Mouse (Mus musculus) embryo, embryonic 10.5 days (tissue): ENCODE data around the gene Mab21l1.

Source experiments
- DNase-seq: peaks from one replicate; pipeline ENCODE4 v3.0.0-alpha.2; 2015; ENCODE audit warnings: low spot score

Mab21l1 gene

GRCm38 (mm10) chr3:55782056-55782687, at the start of gene Mab21l1:
Mab21l1 (plus strand) TSS chr3:55782510.
- DNase-seq, result peak; percentile 76

- no peak for DNase-seq
Observed at GRCm38 (mm10) chr3:55733665-55734064, 48.6 kb upstream of the Mab21l1 start.

- no peak for DNase-seq
Observed at GRCm38 (mm10) chr3:55741428-55741827, 40.9 kb upstream of the Mab21l1 start.

- DNase-seq, result no peak
Observed at GRCm38 (mm10) chr3:55742218-55742617, 40.1 kb upstream of the Mab21l1 start.

GRCm38 (mm10) chr3:55742654-55743053, 39.7 kb upstream of the Mab21l1 start:
- no peak for DNase-seq

- no peak for DNase-seq
Observed at GRCm38 (mm10) chr3:55743885-55744284, 38.4 kb upstream of the Mab21l1 start.

- DNase-seq, result no peak
Observed at GRCm38 (mm10) chr3:55750445-55751065, 31.8 kb upstream of the Mab21l1 start.

GRCm38 (mm10) chr3:55751363-55751762, 30.9 kb upstream of the Mab21l1 start:
- DNase-seq, result peak; percentile 18

GRCm38 (mm10) chr3:55752558-55752957, 29.8 kb upstream of the Mab21l1 start:
- DNase-seq, result no peak

GRCm38 (mm10) chr3:55753872-55754271, 28.4 kb upstream of the Mab21l1 start:
- DNase-seq, result no peak

- no peak for DNase-seq
Observed at GRCm38 (mm10) chr3:55754981-55755608, 27.2 kb upstream of the Mab21l1 start.

- peak; percentile 48 for DNase-seq
Observed at GRCm38 (mm10) chr3:55755805-55756601, 26.3 kb upstream of the Mab21l1 start.

- DNase-seq, result no peak
Observed at GRCm38 (mm10) chr3:55756602-55757190, 25.6 kb upstream of the Mab21l1 start.

- DNase-seq, result no peak
Observed at GRCm38 (mm10) chr3:55758297-55758696, 24.0 kb upstream of the Mab21l1 start.

GRCm38 (mm10) chr3:55763591-55763990, 18.7 kb upstream of the Mab21l1 start:
- no peak for DNase-seq

- DNase-seq, result no peak
Observed at GRCm38 (mm10) chr3:55768654-55769053, 13.7 kb upstream of the Mab21l1 start.

GRCm38 (mm10) chr3:55769308-55769707, 13.0 kb upstream of the Mab21l1 start:
- no peak for DNase-seq

- no peak for DNase-seq
Observed at GRCm38 (mm10) chr3:55774203-55774602, 8.1 kb upstream of the Mab21l1 start.

- DNase-seq, result peak; percentile 48
Observed at GRCm38 (mm10) chr3:55775245-55775644, 7.1 kb upstream of the Mab21l1 start.

GRCm38 (mm10) chr3:55775753-55776152, 6.6 kb upstream of the Mab21l1 start:
- DNase-seq, result no peak

GRCm38 (mm10) chr3:55777501-55777900, 4.8 kb upstream of the Mab21l1 start:
- no peak for DNase-seq
